Mouse (Mus musculus): ENCODE measurements around the gene Itgb7. TPM values are rescaled to one million over a fixed set of nuclear protein-coding genes. Genes with fewer than 3 reads are reported as not detected.
"Not testable (repeated sequence)": the region's sequence is repeated elsewhere in the genome, so short reads cannot be mapped to it uniquely, and the experiment has no call there.

Gene Itgb7
- polyA plus RNA-seq, 1 experiment: 5.6 TPM

- not testable (repeated sequence) for DNase-seq (ENCODE audit: low read depth)
Measured at GRCm38 (mm10) chr15:102225619-102226018, 6.1 kb downstream of the Itgb7 start.

DNA sequence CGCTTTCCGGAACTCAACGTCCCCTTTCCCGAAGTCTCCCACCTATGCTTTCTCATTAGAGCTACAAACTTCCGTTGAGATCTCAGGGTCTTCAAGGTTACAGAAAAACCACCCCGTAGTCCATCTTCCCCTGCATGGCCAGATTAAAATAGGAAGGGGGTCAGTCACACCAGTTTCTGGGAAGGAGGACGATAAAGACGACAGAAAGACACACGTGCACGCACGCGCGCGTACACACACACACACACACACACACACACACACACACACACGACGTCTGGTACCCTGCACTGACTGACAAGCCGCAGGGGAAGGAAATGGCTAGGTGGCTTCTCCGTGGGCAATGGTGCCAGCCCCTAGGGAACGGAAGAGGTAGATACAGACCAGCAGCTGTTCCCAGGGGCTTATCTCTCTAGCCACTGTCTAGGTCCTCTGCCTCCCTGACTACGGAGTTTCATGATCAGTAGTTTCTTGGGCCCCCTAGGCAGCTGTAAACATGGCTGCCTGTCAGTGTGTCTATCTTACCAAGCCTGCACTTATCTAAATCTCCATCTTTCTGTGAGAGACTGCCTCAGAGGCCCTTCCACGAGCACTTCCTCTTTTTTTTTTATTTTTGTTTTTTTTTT lies 6.6 kb downstream of the Itgb7 start:
- DNase-seq (ENCODE audit: low read depth): no peak

- no peak for DNase-seq (ENCODE audit: low read depth)
Measured at GRCm38 (mm10) chr15:102224186-102224991, 7.4 kb downstream of the Itgb7 start.

- DNase-seq (ENCODE audit: low read depth): no peak
Measured at GRCm38 (mm10) chr15:102222386-102222785, 9.4 kb downstream of the Itgb7 start.

DNA sequence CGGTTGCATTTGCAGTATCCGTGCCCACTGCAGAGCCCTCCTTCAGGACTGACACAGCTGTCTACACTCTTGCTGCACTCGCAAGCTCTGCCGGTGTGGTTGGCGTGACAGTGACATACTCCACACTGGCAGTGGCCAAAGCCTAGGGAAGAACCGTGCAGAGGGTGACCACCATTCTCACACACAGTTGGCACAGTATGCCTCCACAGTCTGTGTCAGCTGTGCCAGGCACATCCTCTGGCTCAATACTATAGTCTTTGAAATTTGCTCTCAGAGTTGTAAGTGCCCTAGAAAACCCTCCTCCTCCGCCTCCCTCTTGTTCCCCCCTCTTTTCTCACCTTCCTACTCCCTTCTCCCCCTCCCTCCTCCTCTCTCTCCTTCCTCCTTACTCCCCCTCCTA lies 14.4 kb downstream of the Itgb7 start:
- no peak for DNase-seq (ENCODE audit: low read depth)

DNA sequence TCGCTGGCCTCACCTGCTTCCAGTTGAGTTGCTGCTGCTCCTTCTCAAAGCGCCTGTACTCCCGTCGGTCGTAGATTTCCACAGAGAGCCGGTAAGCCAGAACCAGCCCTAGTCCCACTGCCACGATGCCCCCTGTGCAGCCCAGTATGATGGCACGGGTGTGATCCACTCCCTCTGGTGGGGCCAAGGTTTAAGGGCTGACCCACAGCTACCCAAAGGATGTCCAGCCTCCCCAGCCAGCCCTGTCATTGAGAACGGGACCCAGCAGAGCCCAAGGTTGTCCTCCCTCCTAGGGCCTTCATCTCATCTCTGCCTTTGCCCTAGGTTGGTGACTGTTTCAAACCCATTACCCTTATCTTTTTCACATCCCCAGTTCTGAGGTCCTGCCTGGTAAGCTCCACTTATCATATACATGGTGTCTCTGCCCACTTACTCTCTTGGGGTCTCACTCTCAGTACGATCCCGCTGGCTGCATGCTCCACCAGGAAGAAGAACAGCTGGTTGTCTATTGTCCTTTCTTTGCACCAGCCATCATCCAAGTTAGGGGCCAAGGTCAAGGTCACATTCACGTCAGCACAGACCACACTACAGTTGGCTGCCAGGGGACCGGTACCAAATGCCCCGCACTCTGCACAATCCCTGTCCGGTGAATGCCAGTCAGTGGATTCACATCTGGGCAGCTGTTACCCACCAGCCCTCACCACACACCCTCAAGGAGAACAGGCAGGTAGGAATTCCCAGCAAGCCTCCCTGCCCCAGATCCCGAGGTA lies 15.1 kb downstream of the Itgb7 start:
- DNase-seq (ENCODE audit: low read depth): no peak

DNA sequence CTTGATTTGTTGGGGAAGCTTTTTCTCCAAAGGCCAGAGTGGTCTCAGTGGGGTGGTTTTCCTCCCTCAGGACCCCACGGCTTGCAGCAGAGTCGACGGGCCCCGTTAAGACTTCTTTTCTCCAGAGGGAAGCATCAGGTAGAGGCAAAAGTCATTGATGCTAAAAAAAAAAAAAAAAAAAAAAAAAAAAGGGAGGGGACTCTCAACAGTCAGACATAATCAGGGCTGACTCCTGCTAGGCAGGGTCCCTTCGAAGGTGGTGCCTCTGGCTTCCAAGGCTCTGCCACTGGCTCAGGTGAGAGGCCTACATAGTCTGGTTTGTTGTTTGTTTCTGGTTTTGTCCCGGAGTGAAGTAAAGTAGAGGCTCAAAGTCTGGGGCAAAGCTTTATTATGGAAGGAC lies 16.1 kb downstream of the Itgb7 start:
- no peak for DNase-seq (ENCODE audit: low read depth)

- no peak for DNase-seq (ENCODE audit: low read depth)
Measured at GRCm38 (mm10) chr15:102214132-102214531, 17.6 kb downstream of the Itgb7 start.

DNA sequence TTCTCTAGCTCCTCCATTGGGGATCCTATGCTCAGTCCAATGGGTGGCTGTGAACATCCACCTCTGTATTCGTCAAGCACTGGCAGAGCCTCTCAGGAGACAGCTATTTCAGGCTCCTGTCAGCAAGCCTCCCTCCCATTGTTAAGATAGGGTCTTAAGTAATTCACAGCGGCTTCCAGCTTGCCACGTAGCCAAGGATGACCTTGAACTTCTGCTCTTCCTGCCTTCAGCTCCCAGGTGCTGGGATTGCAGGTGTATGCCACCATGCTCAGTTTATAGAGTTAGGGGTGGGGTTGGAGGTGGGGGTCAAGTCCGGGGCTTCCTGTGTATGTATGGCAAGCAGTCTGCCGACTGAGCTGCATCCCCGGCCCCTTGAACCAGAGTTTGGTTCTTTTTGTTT lies 19.8 kb downstream of the Itgb7 start:
- no peak for DNase-seq (ENCODE audit: low read depth)

GRCm38 (mm10) chr15:102210816-102211215 lies 20.9 kb downstream of the Itgb7 start:
- no peak for DNase-seq (ENCODE audit: low read depth)

GRCm38 (mm10) chr15:102209114-102209513 lies 22.6 kb downstream of the Itgb7 start:
- no peak for DNase-seq (ENCODE audit: low read depth)

GRCm38 (mm10) chr15:102208092-102208561 lies 23.6 kb downstream of the Itgb7 start:
- DNase-seq (ENCODE audit: low read depth): no peak

- no peak for DNase-seq (ENCODE audit: low read depth)
Measured at GRCm38 (mm10) chr15:102207351-102207750, 24.4 kb downstream of the Itgb7 start.

GRCm38 (mm10) chr15:102205779-102206178 lies 26.0 kb downstream of the Itgb7 start:
- DNase-seq (ENCODE audit: low read depth): no peak

DNA sequence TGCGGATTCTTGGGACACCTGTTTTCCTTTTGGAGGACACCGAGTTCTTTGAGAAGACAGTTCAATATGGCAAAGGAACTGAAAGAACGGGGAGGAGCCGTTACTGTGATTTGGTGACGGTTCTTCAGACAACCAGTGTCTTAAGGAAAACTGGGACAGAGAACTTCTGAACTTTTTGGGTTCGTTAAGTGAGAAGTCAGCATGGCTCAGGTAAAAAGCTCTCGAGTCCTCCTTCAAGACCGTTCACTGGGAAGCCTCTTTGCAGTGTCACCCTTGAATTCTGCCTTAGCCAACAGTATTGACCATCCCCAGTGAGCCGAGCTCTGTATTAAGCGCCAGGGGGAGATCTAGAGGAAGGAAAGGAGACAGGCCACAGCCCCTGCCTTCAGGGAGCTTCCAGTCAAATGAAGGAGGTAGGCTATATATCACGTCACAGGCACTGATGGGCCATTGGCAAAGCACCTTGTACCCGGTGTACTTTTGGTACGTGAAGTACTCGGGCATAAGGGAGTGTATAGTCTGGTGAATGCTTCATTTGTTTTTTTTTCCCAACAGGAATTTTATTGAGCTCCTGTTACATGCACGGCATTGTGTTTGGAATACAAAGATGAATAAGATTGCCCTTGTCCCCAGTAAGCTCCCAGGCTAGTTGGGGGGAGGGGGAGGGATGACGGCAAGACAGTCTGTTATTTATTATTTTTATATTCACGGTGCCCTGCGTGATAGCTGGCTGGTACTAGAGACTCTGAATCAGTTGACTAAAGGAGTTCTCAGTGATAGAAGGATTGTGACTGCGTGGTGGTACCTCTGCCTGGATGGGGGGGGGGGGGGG lies 26.9 kb downstream of the Itgb7 start, which contains the start of gene Csad:
Csad (minus strand) TSS at position 51 of the 832 bp plus-strand sequence.
- no peak for DNase-seq (ENCODE audit: low read depth)

GRCm38 (mm10) chr15:102203835-102204381 lies 27.8 kb downstream of the Itgb7 start:
- DNase-seq (ENCODE audit: low read depth): peak; percentile 79

DNA sequence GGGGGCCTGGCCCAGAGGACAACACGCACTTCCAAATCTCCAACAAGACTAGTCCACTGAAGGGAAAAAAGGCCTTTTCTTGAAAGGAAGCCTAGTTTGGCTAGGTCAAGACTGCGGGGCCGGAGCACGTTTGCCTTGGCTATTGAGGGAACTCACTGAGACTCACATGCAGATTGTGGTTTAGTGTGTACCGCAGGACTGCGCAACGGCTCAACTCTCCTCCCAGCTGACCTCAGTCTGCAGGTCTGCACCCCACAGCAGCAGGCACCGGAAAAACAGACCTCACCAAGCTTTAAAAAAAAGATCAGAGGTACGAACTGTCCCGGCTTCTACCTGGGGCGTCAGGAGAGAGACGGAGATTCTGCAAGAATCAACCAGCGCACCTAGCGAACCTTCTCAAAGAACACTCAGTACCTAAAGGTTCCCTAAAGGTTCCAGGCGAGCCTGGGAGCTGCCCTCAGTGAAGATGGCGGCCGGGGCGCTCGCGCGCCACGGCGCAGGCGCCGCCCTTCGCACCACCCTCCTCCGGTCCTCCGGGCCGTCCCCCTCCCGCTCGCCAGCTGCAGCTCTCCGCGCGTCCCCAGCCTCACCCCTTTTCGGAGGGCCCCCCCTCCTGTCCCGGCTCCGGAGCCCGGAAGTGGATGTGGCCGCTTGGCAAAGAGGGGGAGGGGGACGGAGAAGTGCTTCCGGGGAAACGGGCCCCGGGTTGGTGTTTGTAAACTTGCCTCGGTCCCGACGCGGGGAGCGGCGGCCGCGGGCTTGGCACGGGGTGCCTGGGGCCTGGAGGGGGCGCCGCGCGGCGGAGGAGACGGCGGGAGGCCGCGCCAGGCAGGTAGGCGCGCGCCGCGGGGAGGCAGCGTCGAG lies 28.5 kb downstream of the Itgb7 start, which contains the start of gene Zfp740:
Zfp740 (plus strand) TSS at position 279 of the 864 bp plus-strand sequence.
- no peak for DNase-seq (ENCODE audit: low read depth)

DNA sequence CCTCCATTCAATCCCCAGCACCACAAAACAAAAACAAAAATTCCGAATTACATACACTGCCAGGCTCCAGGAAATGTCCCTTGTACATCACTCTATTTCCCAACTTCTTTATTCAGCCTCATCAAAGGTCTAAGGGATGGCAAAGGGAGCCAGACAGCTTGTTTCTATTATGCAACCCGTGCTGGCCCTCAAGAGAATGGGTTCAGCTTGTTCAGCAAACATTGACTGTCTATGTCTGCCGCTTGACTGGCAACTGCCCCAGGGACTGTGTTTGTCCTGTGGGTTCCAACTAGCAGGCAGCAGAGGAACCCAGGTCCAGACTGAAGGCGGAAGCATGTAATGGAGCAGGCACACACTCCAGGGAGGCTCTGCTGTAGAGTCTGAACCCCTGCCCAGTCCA lies 32.9 kb downstream of the Itgb7 start:
- DNase-seq (ENCODE audit: low read depth): no peak

DNA sequence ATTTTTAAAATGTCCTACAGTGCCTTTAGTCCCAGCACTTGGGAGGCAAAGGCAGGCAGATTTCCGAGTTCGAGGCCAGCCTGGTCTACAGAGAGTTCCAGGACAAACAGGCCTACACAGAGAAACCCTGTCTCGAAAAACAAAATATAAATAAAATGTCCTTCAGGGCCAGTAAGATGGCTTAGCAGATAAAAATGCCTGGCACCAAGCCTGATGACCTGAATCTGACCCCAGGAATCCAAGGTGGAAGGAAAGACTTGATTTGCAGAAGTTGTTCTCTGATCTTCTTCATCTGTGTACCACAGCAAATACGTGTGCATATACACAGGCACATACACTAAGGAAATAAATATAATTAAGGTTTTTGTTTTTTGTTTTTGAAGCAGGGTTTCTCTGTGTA lies 36.4 kb downstream of the Itgb7 start:
- DNase-seq (ENCODE audit: low read depth): no peak

DNA sequence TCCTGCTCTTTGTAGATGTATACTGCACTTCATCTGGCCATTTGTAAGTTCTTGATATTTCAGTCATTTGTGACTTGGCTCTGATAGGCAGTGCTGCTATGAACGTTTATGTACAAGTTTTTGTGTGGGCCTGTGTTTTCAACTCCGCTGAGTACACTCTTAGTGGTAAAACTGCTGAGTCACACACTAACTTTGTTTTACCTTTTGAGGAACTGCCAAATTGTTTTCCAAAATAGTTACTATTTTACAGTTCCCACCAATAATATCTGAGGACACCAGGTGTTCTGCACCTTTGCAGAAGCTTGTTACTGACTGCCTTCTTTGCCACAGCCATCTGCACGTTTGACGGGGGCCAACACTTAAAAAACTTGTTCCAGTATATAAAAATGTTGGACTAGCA lies 37.3 kb downstream of the Itgb7 start:
- no peak for DNase-seq (ENCODE audit: low read depth)
